Mouse (Mus musculus) retina, postnatal 1 day (tissue): ENCODE measurements around the gene Zfp276.

Experiments used
- DNase-seq: peaks from one replicate; pipeline ENCODE4 v3.0.0-alpha.2; 2012

The Zfp276 gene

DNA sequence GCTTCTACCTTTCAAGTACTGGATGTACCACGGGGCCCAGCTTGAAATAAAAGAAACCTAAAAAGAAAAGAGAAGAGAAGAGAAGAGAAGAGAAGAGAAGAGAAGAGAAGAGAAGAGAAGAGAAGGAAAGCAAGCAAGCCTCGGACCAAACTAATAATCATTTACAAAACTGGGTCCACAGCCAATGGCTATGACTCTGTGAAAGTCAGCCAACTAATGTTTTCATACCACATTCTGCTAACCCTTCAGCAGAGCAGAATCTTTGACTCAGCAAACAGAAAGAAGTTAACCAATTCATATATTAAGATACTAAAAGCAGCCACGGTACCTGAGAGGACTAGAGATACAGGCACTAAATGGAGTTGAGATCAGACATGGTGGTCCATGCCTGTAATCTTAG is 38.3 kb downstream of the Zfp276 start:
- no peak for DNase-seq

DNA sequence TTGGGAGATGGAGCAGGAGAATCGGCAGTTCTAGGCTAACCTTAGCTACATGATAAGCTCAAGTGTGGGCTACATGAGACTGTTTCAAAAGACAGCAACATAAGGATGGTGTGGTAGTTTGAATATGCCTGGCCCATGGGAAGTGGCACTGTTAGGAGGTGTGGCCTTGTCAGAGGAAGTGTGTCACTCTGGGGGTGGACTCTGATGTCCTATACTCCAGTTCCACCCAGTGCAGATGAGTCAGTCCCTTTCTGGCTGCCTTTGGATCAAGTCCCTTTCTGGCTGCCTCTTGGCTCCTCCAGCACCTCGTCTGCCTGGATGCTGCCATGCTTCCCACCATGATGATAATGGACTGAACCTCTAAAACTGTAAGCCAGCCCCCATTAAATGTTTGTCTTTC is 38.8 kb downstream of the Zfp276 start:
- no peak for DNase-seq

DNA sequence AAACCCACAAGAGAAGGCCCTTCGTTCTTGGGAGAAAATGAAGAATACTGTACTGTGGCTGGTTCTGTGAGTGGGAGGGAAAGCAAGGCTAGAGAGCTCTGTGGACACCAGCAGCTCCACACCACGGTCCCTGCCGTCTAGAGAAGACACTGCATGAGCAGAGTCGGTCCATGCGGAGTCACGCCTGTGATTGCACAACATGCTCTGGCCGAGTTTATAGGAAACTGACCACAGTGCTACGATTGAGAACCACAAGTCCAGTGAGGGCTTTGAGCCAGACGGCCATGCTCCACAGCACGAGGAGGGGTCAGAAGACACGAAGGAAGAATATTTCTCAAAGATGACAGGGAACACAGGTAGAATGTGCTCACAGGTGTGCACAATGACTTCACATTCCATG is 44.3 kb downstream of the Zfp276 start:
- DNase-seq: no peak

DNA sequence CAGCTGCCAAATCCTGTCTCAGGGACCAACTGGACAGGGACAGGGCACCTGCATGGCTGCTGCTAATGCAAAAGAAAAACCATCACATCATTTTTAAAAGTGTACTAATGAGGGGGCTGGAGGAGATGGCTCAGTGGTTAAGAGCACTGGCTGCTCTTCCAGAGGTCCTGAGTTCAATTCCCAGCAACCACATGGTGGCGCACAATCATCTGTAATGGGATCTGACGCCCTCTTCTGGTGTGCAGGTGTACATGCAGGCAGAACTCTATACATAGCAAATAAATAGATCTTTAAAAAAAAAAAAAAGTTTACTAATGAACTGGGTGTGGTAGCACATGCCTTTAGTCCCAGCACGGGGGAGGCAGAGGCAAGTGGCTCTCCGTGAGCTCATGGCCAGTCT is 54.7 kb downstream of the Zfp276 start:
- no peak for DNase-seq

DNA sequence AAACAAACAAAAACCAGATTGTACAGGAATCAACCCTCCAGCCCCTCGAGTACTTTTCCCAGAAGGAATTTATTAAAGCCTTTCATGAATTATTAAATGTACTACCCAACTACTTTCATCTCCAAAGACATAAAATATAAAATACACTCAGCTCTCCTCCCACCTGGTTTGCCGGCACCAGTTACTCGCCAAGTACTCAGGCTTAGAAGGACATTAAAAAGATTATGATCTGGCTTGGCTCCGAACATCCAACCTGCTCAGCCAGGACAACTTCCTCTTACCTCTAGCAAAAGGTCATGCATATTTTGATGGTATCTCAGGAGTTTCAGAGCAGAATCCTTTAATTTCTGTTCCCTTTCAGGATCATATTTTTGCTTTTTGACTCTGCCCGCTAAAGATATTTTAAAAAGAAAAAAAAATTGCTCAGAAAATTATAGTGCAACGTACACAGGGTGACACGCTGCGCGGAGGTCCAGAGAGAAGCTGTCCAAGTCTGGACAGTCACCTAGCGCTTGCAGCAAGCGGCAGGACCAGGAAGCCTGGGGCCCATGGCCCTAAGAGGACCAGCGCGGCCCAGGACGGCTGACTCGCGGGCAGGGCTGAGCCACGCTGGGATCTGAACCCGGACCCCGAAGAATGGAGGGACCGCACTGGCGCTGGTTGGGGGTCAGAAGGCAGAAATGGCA is 63.9 kb downstream of the Zfp276 start:
- DNase-seq: no peak

DNA sequence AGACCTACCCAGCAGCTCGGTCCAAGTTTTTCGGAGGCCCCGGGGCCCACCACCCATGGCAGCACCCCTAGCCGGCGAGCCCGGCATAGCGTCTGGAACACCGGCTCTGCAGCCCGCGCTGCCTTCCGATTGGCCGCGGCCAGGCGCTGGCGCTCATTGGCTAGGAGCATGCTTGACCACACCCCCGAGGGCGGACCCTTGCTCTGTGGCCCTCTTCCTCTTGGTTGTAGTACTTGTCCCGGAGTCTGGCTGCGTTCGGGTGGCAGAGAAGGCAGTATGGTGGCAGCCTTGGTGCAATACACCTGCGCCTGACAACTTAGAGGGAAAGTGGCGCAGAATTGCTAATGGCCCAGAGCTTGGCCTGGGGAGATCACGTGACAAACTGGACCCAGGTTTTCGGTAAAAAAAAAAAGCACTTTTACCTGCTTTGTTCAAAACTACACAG is 64.5 kb downstream of the Zfp276 start, which contains the start of gene Fanca:
Fanca (minus strand) TSS at position 110 of the 445 bp plus-strand sequence.
- peak; percentile 96 for DNase-seq
